8 mouse cellular contexts compared by ENCODE assay signal in the genomic region with DNA sequence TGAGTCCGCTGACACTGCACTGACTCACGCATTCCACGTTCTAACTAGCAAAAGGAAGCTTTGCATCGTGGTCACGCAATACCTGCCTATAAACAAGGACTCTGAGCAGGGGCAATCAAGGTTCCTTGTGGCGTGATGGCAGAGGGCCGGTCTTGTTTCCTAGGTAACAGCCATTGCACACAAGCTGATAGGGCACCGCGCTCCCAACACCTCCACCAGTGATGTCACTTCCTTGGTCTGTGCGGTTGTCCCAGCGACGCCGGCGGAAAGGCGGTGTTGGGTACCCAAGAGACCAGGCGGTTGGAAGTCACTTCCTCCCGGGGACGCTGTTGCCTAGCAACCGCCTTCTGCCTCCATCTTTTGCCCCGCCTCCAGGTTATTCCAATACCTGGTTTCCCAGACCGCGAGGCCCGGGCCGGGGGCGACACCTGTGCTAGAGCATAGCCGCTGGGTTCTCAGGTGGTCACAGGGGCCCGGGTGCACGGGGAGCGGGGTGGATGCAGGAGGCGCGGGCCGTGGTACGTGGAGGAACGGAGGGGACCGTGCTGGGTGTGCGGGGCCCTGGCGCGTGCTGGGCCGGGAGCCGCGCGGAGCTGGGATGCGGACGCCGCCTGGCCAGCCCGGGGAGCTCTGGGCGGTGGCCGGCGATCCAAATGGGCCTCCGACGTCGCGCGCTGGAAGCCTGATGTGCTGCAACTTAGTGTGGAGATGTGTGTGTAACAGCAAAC. TPM values are rescaled to one million over a fixed set of nuclear protein-coding genes. Genes with fewer than 3 reads are reported as not detected.
DNase-seq lines count a peak whose midpoint lies in the region; ATAC-seq lines count a peak whose summit lies in the region.

A gene (plus strand): TSS at position 248 of the 728 bp plus-strand sequence.

- H3K4me2 ChIP-seq in forebrain, embryonic 14.5 days (ENCODE audit: low read length): peak within 1 kb of the TSS; percentile 53
- H3K4me2 ChIP-seq in liver, embryonic 15.5 days: peak within 1 kb of the TSS; percentile 69
- peak within 1 kb of the TSS; percentile 56 for H3K4me2 ChIP-seq in neural tube, embryonic 11.5 days (ENCODE audit: low read depth)
- H3K4me2 ChIP-seq in stomach, embryonic 16.5 days (ENCODE audit: low read depth, low read length): peak within 1 kb of the TSS; percentile 92

- H3K27me3 ChIP-seq in forebrain, embryonic 14.5 days (replicated peaks; ENCODE audit: control insufficient read depth, insufficient read depth, low read length): no peaks in the 10 kb centered on the region
- H3K27me3 ChIP-seq in liver, embryonic 15.5 days: peaks cover 16% of the 10 kb centered on the region
- H3K27me3 ChIP-seq in neural tube, embryonic 11.5 days (ENCODE audit: control insufficient read depth, insufficient read depth, low read length): no peaks in the 10 kb centered on the region
- no peaks in the 10 kb centered on the region for H3K27me3 ChIP-seq in stomach, embryonic 16.5 days (ENCODE audit: control insufficient read depth, insufficient read depth, low read length)

- peak within 1 kb of the TSS; percentile 78; the same call in 1 of the 2 replicates for H3K27ac ChIP-seq in forebrain, embryonic 14.5 days (ENCODE audit: low read depth, low read length)
- H3K27ac ChIP-seq in liver, embryonic 15.5 days (replicated peaks): no peak within 1 kb of the TSS
- H3K27ac ChIP-seq in neural tube, embryonic 11.5 days (ENCODE audit: low read depth, low read length): 0 out of 2 replicates have a peak within 1 kb of the TSS, but pooled peaks have one; percentile 1
- H3K27ac ChIP-seq in stomach, embryonic 16.5 days (ENCODE audit: low read length): no peak within 1 kb of the TSS

- peak; percentile 99 for ATAC-seq in CD4-positive, CD25-positive, alpha-beta regulatory T cell, adult 4 months
- ATAC-seq in forebrain, embryonic 14.5 days: peak; percentile 100
- peak; percentile 88 for ATAC-seq in liver, embryonic 15.5 days (ENCODE audit: insufficient read depth)
- peak; percentile 100 for ATAC-seq in neural tube, embryonic 11.5 days (ENCODE audit: insufficient read depth, low FRiP score, low TSS enrichment)
- ATAC-seq in stomach, embryonic 16.5 days (ENCODE audit: insufficient read depth, low FRiP score): peak; percentile 100

- peak; percentile 39 for DNase-seq in c-Kit-positive CD71-positive TER-119-positive erythroid progenitor cells, embryonic 14.5 days (ENCODE audit: low spot score)
- DNase-seq in forebrain, embryonic 14.5 days (ENCODE audit: low spot score): peak; percentile 100
- peak; percentile 97 for DNase-seq in heart, postnatal 10 days
- DNase-seq in kidney, postnatal 4 days: peak; percentile 95 to 97
- DNase-seq in neural tube, embryonic 11.5 days (ENCODE audit: low spot score): peak; percentile 96

- peaks cover 14% of the 10 kb centered on the region; the same call in 1 of the 2 replicates for H3K36me3 ChIP-seq in forebrain, embryonic 14.5 days (ENCODE audit: control insufficient read depth, insufficient read depth, low read length)
- no peaks in the 10 kb centered on the region for H3K36me3 ChIP-seq in liver, embryonic 15.5 days (replicated peaks)
- H3K36me3 ChIP-seq in neural tube, embryonic 11.5 days (ENCODE audit: control insufficient read depth, insufficient read depth, low read length): no peaks in the 10 kb centered on the region
- 0 out of 2 replicates have a peak, but pooled peaks cover 3% of the 10 kb centered on the region for H3K36me3 ChIP-seq in stomach, embryonic 16.5 days (ENCODE audit: control insufficient read depth, insufficient read depth, low read length)

- no peaks in the 10 kb centered on the region for H3K4me1 ChIP-seq in forebrain, embryonic 14.5 days (ENCODE audit: control insufficient read depth, insufficient read depth, low read length)
- peaks cover 6% of the 10 kb centered on the region; the same call in 1 of the 2 replicates for H3K4me1 ChIP-seq in liver, embryonic 15.5 days (replicated peaks)
- H3K4me1 ChIP-seq in neural tube, embryonic 11.5 days (ENCODE audit: control insufficient read depth, insufficient read depth, low read length): no peaks in the 10 kb centered on the region
- no peaks in the 10 kb centered on the region for H3K4me1 ChIP-seq in stomach, embryonic 16.5 days (ENCODE audit: control insufficient read depth, insufficient read depth, low read length)

- intact Hi-C loops in heart, postnatal 10 days (cut with DNase I): loop anchor here (5.0 kb wide), 1 partner anchor 426 kb away; a partner anchor contains a TSS

- no peaks in the 10 kb centered on the region for H3K9me3 ChIP-seq in forebrain, embryonic 14.5 days (replicated peaks; ENCODE audit: control insufficient read depth, low read length)
- H3K9me3 ChIP-seq in liver, embryonic 15.5 days (replicated peaks): no peaks in the 10 kb centered on the region
- no peaks in the 10 kb centered on the region for H3K9me3 ChIP-seq in neural tube, embryonic 11.5 days (ENCODE audit: control insufficient read depth, low read length)
- H3K9me3 ChIP-seq in stomach, embryonic 16.5 days (replicated peaks; ENCODE audit: control insufficient read depth, low read length): no peaks in the 10 kb centered on the region

- H3K9ac ChIP-seq in forebrain, embryonic 14.5 days (ENCODE audit: low read length): peak within 1 kb of the TSS; percentile 78
- no peak within 1 kb of the TSS for H3K9ac ChIP-seq in liver, embryonic 15.5 days
- H3K9ac ChIP-seq in neural tube, embryonic 11.5 days (ENCODE audit: low read length): peak within 1 kb of the TSS; percentile 41
- H3K9ac ChIP-seq in stomach, embryonic 16.5 days (ENCODE audit: low read length): peak within 1 kb of the TSS; percentile 72

- under 1% methylated on average over 54 of the region's 54 CpGs for WGBS in forebrain, embryonic 14.5 days
- WGBS in liver, embryonic 15.5 days (ENCODE audit: insufficient replicate concordance): under 1% methylated on average over 54 of the region's 54 CpGs
- WGBS in neural tube, embryonic 11.5 days: under 1% methylated on average over 53 of the region's 54 CpGs
- under 1% methylated on average over 54 of the region's 54 CpGs for WGBS in stomach, embryonic 16.5 days

- peak within 1 kb of the TSS; percentile 77 for H3K4me3 ChIP-seq in forebrain, embryonic 14.5 days (ENCODE audit: low read depth, low read length)
- H3K4me3 ChIP-seq in liver, embryonic 15.5 days (replicated peaks): peak within 1 kb of the TSS; percentile 50
- H3K4me3 ChIP-seq in neural tube, embryonic 11.5 days (ENCODE audit: low read depth, low read length): peak within 1 kb of the TSS; percentile 66
- peak within 1 kb of the TSS; percentile 89 for H3K4me3 ChIP-seq in stomach, embryonic 16.5 days (replicated peaks; ENCODE audit: low read length)

RNA-seq across cellular contexts. Expression of the gene that starts here (rescaled TPM):
- polyA plus RNA-seq in CD4-positive, CD25-positive, alpha-beta regulatory T cell, adult 4 months (2017; shearing (Covaris generic)): 1 to 10 TPM in 1 of 2 experiments, under 1 TPM in 1; 0.57 to 1.1 TPM
- 66.1 and 89.6 TPM in 2 replicates for polyA plus RNA-seq in forebrain, embryonic 14.5 days (2014; fragmentation: Nextera tagmentation; extraction: Ambion mirVana)
- 1 to 10 TPM; 2.4 to 2.5 TPM for total RNA-seq in heart, postnatal 10 days (2021)
- 0.12 and 0.14 TPM in 2 replicates for polyA plus RNA-seq in liver, embryonic 15.5 days (2015; fragmentation: Nextera tagmentation; extraction: Ambion mirVana)
- 9.7 and 11.0 TPM in 2 replicates for polyA plus RNA-seq in neural tube, embryonic 11.5 days (2014; fragmentation: Nextera tagmentation; extraction: Ambion mirVana)
- polyA plus RNA-seq in stomach, embryonic 16.5 days (2015; fragmentation: Nextera tagmentation; extraction: Ambion mirVana): 5.5 and 6.6 TPM in 2 replicates

Comparison
In these comparisons a context has a peak if more than half of its experiments do, and no peak if none do; other contexts are left out.
1. Peak in ATAC-seq, H3K4me3 ChIP-seq and H3K4me2 ChIP-seq in liver, embryonic 15.5 days; RNA of the gene not detected or under 1 TPM.
2. DNase-seq: peak in every context shown above with its lines; median percentile 100 in forebrain, embryonic 14.5 days; 97 in heart, postnatal 10 days; 96 in kidney, postnatal 4 days; 96 in neural tube, embryonic 11.5 days; 39 in c-Kit-positive CD71-positive TER-119-positive erythroid progenitor cells, embryonic 14.5 days.
3. H3K27ac ChIP-seq: peak in forebrain, embryonic 14.5 days (single experiment) and neural tube, embryonic 11.5 days (single experiment); none in liver, embryonic 15.5 days (single experiment) and stomach, embryonic 16.5 days (single experiment).
4. Peak in every context shown above with its lines, with median percentiles within 50 percentile points of each other: ATAC-seq, H3K4me2 ChIP-seq and H3K4me3 ChIP-seq.